Comparison of ENCODE assay signal across 22 mouse cellular contexts in genomic region chr9:116198488-116198887, GRCm38 (mm10). TPM values are rescaled to one million over a fixed set of nuclear protein-coding genes. Genes with fewer than 3 reads are reported as not detected.
A peak's percentile ranks its signal among the peaks of the same experiment; 100 is the strongest.
DNase-seq lines count a peak whose midpoint lies in the region; ATAC-seq and TF ChIP-seq lines count a peak whose summit lies in the region.
"Had no signal": no experiment of that assay in that cellular context is flagged by ENCODE, and none has a peak within 500 bp of the region (broad histone marks: within the 10 kb centered on the region; RNA-seq: fewer than 3 reads in every experiment).

No protein-coding gene starts in this region.

- H3K4me1 ChIP-seq in hindbrain, embryonic 12.5 days: peaks cover 13% of the 10 kb centered on the region; the same call in 1 of the 2 replicates
- H3K4me1 ChIP-seq in hindbrain, postnatal 0 days (ENCODE audit: insufficient read depth, low read length): no peaks in the 10 kb centered on the region
- peaks cover 15% of the 10 kb centered on the region for H3K4me1 ChIP-seq in midbrain, embryonic 13.5 days (replicated peaks)
- H3K4me1 ChIP-seq in midbrain, embryonic 10.5 days: peaks cover 19% of the 10 kb centered on the region
- no peaks in the 10 kb centered on the region for H3K4me1 ChIP-seq in bone marrow, adult 2 months (ENCODE audit: control insufficient read depth, insufficient read depth, low read length)

- no peak overlapping the region for H3K9ac ChIP-seq in hindbrain, embryonic 12.5 days
- no peak overlapping the region for H3K9ac ChIP-seq in hindbrain, postnatal 0 days (replicated peaks; ENCODE audit: low read length)
- no peak overlapping the region for H3K9ac ChIP-seq in midbrain, embryonic 13.5 days (replicated peaks)
- H3K9ac ChIP-seq: hindbrain, embryonic 15.5 days had no signal

- TF ChIP-seq CTCF in hindbrain, postnatal 0 days (IDR thresholded peaks at IDR 0.05; ENCODE audit: low read depth): no peak
- no peak for TF ChIP-seq CTCF in bone marrow, adult 2 months (IDR thresholded peaks at IDR 0.05; ENCODE audit: control insufficient read depth, insufficient read depth, low read length)

- no peak overlapping the region for H3K4me3 ChIP-seq in hindbrain, embryonic 12.5 days
- no peak overlapping the region for H3K4me3 ChIP-seq in hindbrain, postnatal 0 days (ENCODE audit: low read length)
- no peak overlapping the region for H3K4me3 ChIP-seq in midbrain, embryonic 13.5 days (replicated peaks)
- H3K4me3 ChIP-seq in midbrain, embryonic 10.5 days: no peak overlapping the region
- H3K4me3 ChIP-seq in bone marrow, adult 2 months (replicated peaks; ENCODE audit: control insufficient read depth, low read depth, low read length): no peak overlapping the region
- H3K4me3 ChIP-seq: forebrain, embryonic 10.5 days; hindbrain, embryonic 15.5 days had no signal

- no peak for DNase-seq in hindbrain, postnatal 0 days (ENCODE audit: low spot score)
- DNase-seq in midbrain, embryonic 10.5 days (ENCODE audit: low spot score): no peak
- DNase-seq in retina, postnatal 1 day: peak; percentile 55
- DNase-seq in layer of hippocampus, adult 8-10 months (ENCODE audit: low spot score in 2 of 2): no peak
- DNase-seq in gastrocnemius, adult 18-20 months (ENCODE audit: low spot score): no peak
- DNase-seq: adrenal gland, postnatal 36 days; cerebellum, adult 11-12 months; cerebellum, postnatal 10 days; gastrocnemius, postnatal 14 days; left cerebral cortex, postnatal 4 days; right cerebral cortex, postnatal 4 days had no signal

- 26% methylated on average over 9 of the region's 9 CpGs for WGBS in hindbrain, embryonic 12.5 days
- 20% methylated on average over 9 of the region's 9 CpGs for WGBS in hindbrain, postnatal 0 days
- WGBS in midbrain, embryonic 13.5 days: 13% methylated on average over 9 of the region's 9 CpGs
- 33% methylated on average over 9 of the region's 9 CpGs for WGBS in midbrain, embryonic 10.5 days
- 69% methylated on average over 9 of the region's 9 CpGs for WGBS in bone marrow, adult 2 months

- peak; percentile 61; the same call in 1 of the 2 replicates for ATAC-seq in hindbrain, embryonic 12.5 days (ENCODE audit: low FRiP score)
- ATAC-seq in hindbrain, postnatal 0 days: no peak
- 0 out of 2 replicates have a peak, but pooled peaks have one; percentile 50 for ATAC-seq in midbrain, embryonic 13.5 days
- ATAC-seq: forebrain, embryonic 16.5 days; Patski had no signal

- no peaks in the 10 kb centered on the region for H3K27me3 ChIP-seq in hindbrain, embryonic 12.5 days
- no peaks in the 10 kb centered on the region for H3K27me3 ChIP-seq in hindbrain, postnatal 0 days (ENCODE audit: insufficient read depth, low read length)
- no peaks in the 10 kb centered on the region for H3K27me3 ChIP-seq in midbrain, embryonic 13.5 days
- H3K27me3 ChIP-seq in midbrain, embryonic 10.5 days (ENCODE audit: low read depth, poor library complexity, severe bottlenecking): no peaks in the 10 kb centered on the region
- H3K27me3 ChIP-seq: hindbrain, embryonic 15.5 days; Patski had no signal

- H3K9me3 ChIP-seq in hindbrain, embryonic 12.5 days (replicated peaks): no peaks in the 10 kb centered on the region
- H3K9me3 ChIP-seq in hindbrain, postnatal 0 days (ENCODE audit: low read length): no peaks in the 10 kb centered on the region
- H3K9me3 ChIP-seq in midbrain, embryonic 13.5 days: no peaks in the 10 kb centered on the region
- H3K9me3 ChIP-seq in midbrain, embryonic 10.5 days (replicated peaks): no peaks in the 10 kb centered on the region
- H3K9me3 ChIP-seq: forebrain, embryonic 10.5 days; hindbrain, embryonic 15.5 days had no signal

- H3K36me3 ChIP-seq in hindbrain, embryonic 12.5 days: no peaks in the 10 kb centered on the region
- no peaks in the 10 kb centered on the region for H3K36me3 ChIP-seq in hindbrain, postnatal 0 days (ENCODE audit: insufficient read depth, low read length)
- no peaks in the 10 kb centered on the region for H3K36me3 ChIP-seq in midbrain, embryonic 13.5 days
- no peaks in the 10 kb centered on the region for H3K36me3 ChIP-seq in midbrain, embryonic 10.5 days
- H3K36me3 ChIP-seq: forebrain, embryonic 10.5 days; G1E; hindbrain, embryonic 15.5 days had no signal

- no peak for TF ChIP-seq POLR2A in bone marrow, adult 2 months (IDR thresholded peaks at IDR 0.05; ENCODE audit: borderline replicate concordance, control insufficient read depth, low read depth, low read length)

- H3K4me2 ChIP-seq in hindbrain, embryonic 12.5 days (replicated peaks): no peak overlapping the region
- H3K4me2 ChIP-seq in hindbrain, postnatal 0 days (ENCODE audit: low read depth, low read length): no peak overlapping the region
- H3K4me2 ChIP-seq in midbrain, embryonic 13.5 days (replicated peaks): no peak overlapping the region
- H3K4me2 ChIP-seq: heart, embryonic 11.5 days; hindbrain, embryonic 15.5 days had no signal

- H3K27ac ChIP-seq in hindbrain, embryonic 12.5 days: no peak overlapping the region
- no peak overlapping the region for H3K27ac ChIP-seq in hindbrain, postnatal 0 days
- peak overlapping the region; percentile 14; the same call in 1 of the 2 replicates for H3K27ac ChIP-seq in midbrain, embryonic 13.5 days
- H3K27ac ChIP-seq in midbrain, embryonic 10.5 days (replicated peaks): no peak overlapping the region
- peak overlapping the region; percentile 34; the same call in 1 of the 2 replicates for H3K27ac ChIP-seq in bone marrow, adult 2 months (ENCODE audit: control insufficient read depth, insufficient read depth, low read depth, low read length, poor library complexity)
- H3K27ac ChIP-seq: forebrain, embryonic 10.5 days; kidney, postnatal 0 days; macrophage had no signal

RNA-seq across cellular contexts. Expression of gene Tgfbr2, which starts 23.3 kb away (rescaled TPM):
- 18.9 and 19.3 TPM in 2 replicates for polyA plus RNA-seq in hindbrain, embryonic 12.5 days (2016; fragmentation: Nextera tagmentation; extraction: Ambion mirVana)
- 21.7 and 23.1 TPM in 2 replicates for total RNA-seq in hindbrain, postnatal 0 days (2014; rRNA removed)
- 7.2 and 7.7 TPM in 2 replicates for polyA plus RNA-seq in hindbrain, postnatal 0 days (2015; fragmentation: Nextera tagmentation; extraction: Ambion mirVana)
- polyA plus RNA-seq in midbrain, embryonic 13.5 days (2015; fragmentation: Nextera tagmentation; extraction: Ambion mirVana): 6.4 and 7.0 TPM in 2 replicates
- 7.2 and 8.5 TPM in 2 replicates for polyA plus RNA-seq in midbrain, embryonic 10.5 days (2016; fragmentation: Nextera tagmentation; extraction: Ambion mirVana)
- 3.5 and 4.7 TPM in 2 replicates for polyA plus RNA-seq in bone marrow, adult 2 months (2011; ENCODE audit: insufficient read depth, insufficient read length, low replicate concordance, missing spikeins)
- total RNA-seq in layer of hippocampus, adult 8-10 months (2022): 10 to 100 TPM; 12.2 to 46.7 (median 26.0) TPM
- 10 to 100 TPM; 14.7 to 20.2 TPM for total RNA-seq in gastrocnemius, adult 18-20 months (2021)
- polyA plus RNA-seq: G1E had no signal

Comparison
In these comparisons a context has a peak if more than half of its experiments do, and no peak if none do; other contexts are left out.
1. H3K27ac ChIP-seq: peak in midbrain, embryonic 13.5 days (single experiment) and bone marrow, adult 2 months (single experiment); none in hindbrain, embryonic 12.5 days (single experiment), hindbrain, postnatal 0 days (single experiment) and midbrain, embryonic 10.5 days (single experiment).